Mouse (Mus musculus) MEL (cell line): ENCODE measurements around the gene Axdnd1. TPM values are rescaled to one million over a fixed set of nuclear protein-coding genes. Genes with fewer than 3 reads are reported as not detected.

Experiments used
- DNase-seq: peaks from one replicate; pipeline ENCODE4 v3.0.0; 2011; ENCODE audit warnings: low read depth, low spot score
- H3K27ac ChIP-seq: 2 replicates; pipeline ENCODE4 v1.5.1; 2012; ENCODE audit warnings: low read depth, mild to moderate bottlenecking, control low read depth, low read length, moderate library complexity; ENCODE audit not compliant: control insufficient read depth
- H3K27me3 ChIP-seq, 2 experiments: fragments of 150-350 bp in 1 of 2; sonication (generic) in 1 of 2; 2 replicates each; pipeline ENCODE4 v1.6.1; 2012; ENCODE audit warnings: low read length in 2 of 2, mild to moderate bottlenecking in 2 of 2, improper control_type of control experiment in 1 of 2, moderate library complexity in 1 of 2; ENCODE audit not compliant: insufficient read depth in 2 of 2, control insufficient read depth in 1 of 2
- H3K36me3 ChIP-seq, 2 experiments: 2 replicates each; pipeline ENCODE4 v1.6.1; 2012 to 2014; ENCODE audit warnings: low read length in 2 of 2, improper control_type of control experiment in 1 of 2, inconsistent platforms in 1 of 2, mild to moderate bottlenecking in 1 of 2; ENCODE audit not compliant: insufficient read depth in 2 of 2, control insufficient read depth in 1 of 2
- H3K4me1 ChIP-seq, 2 experiments: fragments of 150-350 bp in 1 of 2; sonication (generic) in 1 of 2; 2 replicates each; pipeline ENCODE4 v1.6.1; 2012; ENCODE audit warnings: low read length in 2 of 2, improper control_type of control experiment in 1 of 2, mild to moderate bottlenecking in 1 of 2; ENCODE audit not compliant: insufficient read depth in 2 of 2, control insufficient read depth in 1 of 2
- H3K4me3 ChIP-seq, 2 experiments: fragments of 150-350 bp in 1 of 2; sonication (generic) in 1 of 2; 2 replicates each; pipeline ENCODE4 v1.5.1; 2012; ENCODE audit warnings: low read depth in 2 of 2, low read length in 2 of 2, mild to moderate bottlenecking in 2 of 2, moderate library complexity in 2 of 2, control low read depth in 1 of 2, improper control_type of control experiment in 1 of 2; ENCODE audit not compliant: control insufficient read depth in 1 of 2, insufficient read depth in 1 of 2
- H3K79me2 ChIP-seq: 2 replicates; pipeline ENCODE4 v1.6.1; 2012; ENCODE audit warnings: mild to moderate bottlenecking, low read length, moderate library complexity; ENCODE audit not compliant: control insufficient read depth, poor library complexity, insufficient read depth
- H3K9ac ChIP-seq: 2 replicates; pipeline ENCODE4 v1.6.1; 2012; ENCODE audit warnings: low read depth, mild to moderate bottlenecking, control low read depth, low read length, moderate library complexity; ENCODE audit not compliant: control insufficient read depth, poor library complexity, severe bottlenecking
- H3K9me3 ChIP-seq: fragments of 150-350 bp; sonication (generic); replicated peaks from 2 replicates; pipeline ENCODE4 v1.6.1; 2012; ENCODE audit warnings: mild to moderate bottlenecking, low read length, improper control_type of control experiment, moderate library complexity; ENCODE audit not compliant: insufficient read depth
- CHD1 ChIP-seq: IDR thresholded peaks from 2 replicates; pipeline ENCODE4 v1.6.1; 2012; ENCODE audit warnings: low read depth, mild to moderate bottlenecking, inconsistent platforms, low read length, improper control_type of control experiment
- CHD2 ChIP-seq: IDR thresholded peaks from 2 replicates; pipeline ENCODE4 v1.6.1; 2011; ENCODE audit warnings: low read length, improper control_type of control experiment
- CTCF ChIP-seq, 3 experiments: IDR thresholded peaks in 2 of 3; conservative IDR thresholded peaks in 1 of 3; 2 replicates each; pipeline ENCODE4 v1.5.1; 2011 to 2012; ENCODE audit warnings: low read length in 3 of 3, low read depth in 2 of 3, mild to moderate bottlenecking in 2 of 3, improper control_type of control experiment in 1 of 3, inconsistent platforms in 1 of 3, mixed read lengths in 1 of 3, moderate library complexity in 1 of 3; ENCODE audit not compliant: control insufficient read depth in 1 of 3, insufficient read depth in 1 of 3, poor library complexity in 1 of 3, severe bottlenecking in 1 of 3
- E2F4 ChIP-seq: IDR thresholded peaks from 2 replicates; pipeline ENCODE4 v1.6.1; 2011; ENCODE audit warnings: low read depth, low read length, improper control_type of control experiment, borderline replicate concordance
- GABPA ChIP-seq: IDR thresholded peaks from 2 replicates; pipeline ENCODE4 v1.6.1; 2012; ENCODE audit warnings: low read depth, mild to moderate bottlenecking, inconsistent platforms, low read length, improper control_type of control experiment, moderate library complexity
- HCFC1 ChIP-seq: IDR thresholded peaks from 2 replicates; pipeline ENCODE4 v1.6.1; 2012; ENCODE audit warnings: low read depth, mild to moderate bottlenecking, inconsistent platforms, low read length, improper control_type of control experiment, moderate library complexity
- JUND ChIP-seq: IDR thresholded peaks from 2 replicates; pipeline ENCODE4 v1.6.1; 2011; ENCODE audit warnings: low read depth, mild to moderate bottlenecking, improper control_type of control experiment, low read length
- MAX ChIP-seq: IDR thresholded peaks from 2 replicates; pipeline ENCODE4 v1.6.1; 2011; ENCODE audit warnings: low read length, improper control_type of control experiment
- MAZ ChIP-seq: IDR thresholded peaks from 2 replicates; pipeline ENCODE4 v1.6.1; 2012; ENCODE audit warnings: low read depth, mild to moderate bottlenecking, inconsistent platforms, low read length, improper control_type of control experiment
- MXI1 ChIP-seq: IDR thresholded peaks from 2 replicates; pipeline ENCODE4 v1.6.1; 2011; ENCODE audit warnings: mild to moderate bottlenecking, low read depth, low read length, improper control_type of control experiment
- MYB ChIP-seq: IDR thresholded peaks from 2 replicates; pipeline ENCODE4 v1.6.1; 2011; ENCODE audit warnings: mild to moderate bottlenecking, low read depth, low read length, improper control_type of control experiment
- MYC ChIP-seq: IDR thresholded peaks from 2 replicates; pipeline ENCODE4 v1.6.1; 2011; ENCODE audit warnings: low read depth, mild to moderate bottlenecking, low read length, improper control_type of control experiment, moderate library complexity
- TAL1 ChIP-seq: IDR thresholded peaks from 2 replicates; pipeline ENCODE4 v1.6.1; 2012; ENCODE audit warnings: mild to moderate bottlenecking, inconsistent platforms, low read length, moderate library complexity, mixed read lengths
- TCF12 ChIP-seq: IDR thresholded peaks from 2 replicates; pipeline ENCODE4 v1.6.1; 2014; ENCODE audit warnings: low read depth, mild to moderate bottlenecking, inconsistent platforms, low read length, improper control_type of control experiment, moderate library complexity
- USF1 ChIP-seq: IDR thresholded peaks from 2 replicates; pipeline ENCODE4 v1.6.1; 2014; ENCODE audit warnings: low read depth, mild to moderate bottlenecking, inconsistent platforms, low read length, improper control_type of control experiment, moderate library complexity
- USF2 ChIP-seq, 2 experiments: IDR thresholded peaks; 2 replicates each; pipeline ENCODE4 v1.6.1; 2011 to 2012; ENCODE audit warnings: improper control_type of control experiment in 2 of 2, low read length in 2 of 2, borderline replicate concordance in 1 of 2, inconsistent platforms in 1 of 2, low read depth in 1 of 2, mild to moderate bottlenecking in 1 of 2; ENCODE audit not compliant: insufficient read depth in 1 of 2
- ZC3H11A ChIP-seq: IDR thresholded peaks from 2 replicates; pipeline ENCODE4 v1.6.1; 2012; ENCODE audit warnings: low read depth, mild to moderate bottlenecking, inconsistent platforms, low read length, improper control_type of control experiment
- ZNF384 ChIP-seq: IDR thresholded peaks from 2 replicates; pipeline ENCODE4 v1.6.1; 2012; ENCODE audit warnings: low read depth, mild to moderate bottlenecking, inconsistent platforms, low read length, improper control_type of control experiment
- polyA plus RNA-seq, 2 experiments: library from polyadenylated mRNA; stranded (reverse) in 1 of 2; unstranded in 1 of 2; fragments of >175 nt in 1 of 2; fragments of >200 nt in 1 of 2; gene quantifications; 2 replicates each; pipeline versions ENCODE4 v1.2.1 to v1.2.4; 2012; ENCODE audit warnings: low replicate concordance in 2 of 2, low read depth in 1 of 2; ENCODE audit not compliant: insufficient read length in 2 of 2, insufficient read depth in 1 of 2, missing spikeins in 1 of 2
- total RNA-seq: library from RNA; depleted of rRNA; stranded (reverse); fragments of 300-350 nt; gene quantifications from 2 replicates; pipeline ENCODE4 v1.2.3, GENCODE M21; 2012

Gene Axdnd1
- total and polyA plus RNA-seq, 3 experiments = 0.08 to 0.29 TPM; not detected in 1

- DNase-seq = no peak
- TF ChIP-seq ZC3H11A = no peak
- Histone ChIP-seq H3K4me1 (no peaks in the 10 kb centered on the region), H3K36me3 (peaks cover 0 to 5% of the 10 kb centered on the region in 2 experiments; a peak in 2 of 4 replicates), H3K4me3 (no peak overlapping the region), H3K9ac (no peak overlapping the region), H3K9me3 (no peaks in the 10 kb centered on the region), H3K79me2 (no peaks in the 10 kb centered on the region), H3K27me3 (no peaks in the 10 kb centered on the region), H3K27ac (no peak overlapping the region)
These were observed 33.4 kb upstream of the Axdnd1 start for GRCm38 (mm10) chr1:156454384-156454783.

DNA sequence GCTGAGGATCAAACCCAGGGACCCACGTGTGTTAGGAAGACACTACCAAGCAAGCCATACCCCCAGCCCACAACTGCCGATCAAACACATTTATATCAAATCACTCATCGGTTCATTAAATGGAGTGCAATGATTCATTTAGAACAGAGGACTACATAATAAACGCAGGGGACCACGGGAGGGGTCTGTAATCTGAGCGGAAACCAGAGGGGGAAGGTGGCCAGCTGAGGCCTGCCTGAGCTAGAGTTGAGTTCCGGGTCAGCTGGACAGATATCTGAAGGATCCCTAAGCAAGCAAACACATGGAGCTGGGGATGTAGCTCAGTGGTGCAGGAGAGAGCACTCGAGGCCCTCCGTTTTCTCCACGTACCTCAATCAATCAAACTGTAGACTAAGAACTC, 32.9 kb upstream of the Axdnd1 start:
- TF ChIP-seq JUND = no peak
- TF ChIP-seq E2F4 = no peak
- TF ChIP-seq CHD2 = no peak
- TF ChIP-seq TAL1 = no peak
- TF ChIP-seq HCFC1 = no peak
- no peak for TF ChIP-seq CHD1
- TF ChIP-seq ZC3H11A = no peak
- no peak for TF ChIP-seq MYB
- TF ChIP-seq MXI1 = no peak
- no peak for TF ChIP-seq GABPA
- no peak for TF ChIP-seq USF2 (IDR thresholded peaks at IDR 0.05; ENCODE audit: borderline replicate concordance in 1 of 2, insufficient read depth in 1 of 2, low read depth in 1 of 2, low read length in 2 of 2)
- no peak for TF ChIP-seq CTCF (IDR thresholded peaks at IDR 0.05 in 2 of 3, conservative IDR thresholded peaks at IDR 0.05 in 1 of 3; ENCODE audit: control insufficient read depth in 1 of 3, insufficient read depth in 1 of 3, low read depth in 2 of 3, low read length in 3 of 3, poor library complexity in 1 of 3, severe bottlenecking in 1 of 3)
- TF ChIP-seq USF1 = no peak
- Histone ChIP-seq H3K9ac (no peak overlapping the region), H3K27ac (no peak overlapping the region), H3K4me3 (no peak overlapping the region), H3K36me3 (peaks cover 0 to 5% of the 10 kb centered on the region in 2 experiments; a peak in 2 of 4 replicates), H3K27me3 (no peaks in the 10 kb centered on the region), H3K4me1 (no peaks in the 10 kb centered on the region), H3K79me2 (no peaks in the 10 kb centered on the region), H3K9me3 (no peaks in the 10 kb centered on the region)
- no peak for DNase-seq

GRCm38 (mm10) chr1:156450478-156450877, 29.5 kb upstream of the Axdnd1 start:
- H3K79me2 ChIP-seq = no peaks in the 10 kb centered on the region
- H3K27me3 ChIP-seq = no peaks in the 10 kb centered on the region
- TF ChIP-seq MYC (no peak), MAX (no peak), TCF12 (no peak), MAZ (no peak), USF1 (no peak), ZNF384 (no peak)
- peaks cover 0 to 5% of the 10 kb centered on the region in 2 experiments; a peak in 2 of 4 replicates for H3K36me3 ChIP-seq
- DNase-seq = no peak
- no peak overlapping the region for H3K9ac ChIP-seq
- no peak overlapping the region for H3K4me3 ChIP-seq
- H3K27ac ChIP-seq = no peak overlapping the region
- H3K9me3 ChIP-seq = no peaks in the 10 kb centered on the region
- H3K4me1 ChIP-seq = no peaks in the 10 kb centered on the region
